Mouse (Mus musculus) mammary gland, adult 2 months (tissue): ENCODE results near the gene Gnaq. TPM values are rescaled to one million over a fixed set of nuclear protein-coding genes. Genes with fewer than 3 reads are reported as not detected.

Experiments
- polyA plus RNA-seq: library from polyadenylated mRNA; depleted of rRNA; stranded (reverse); fragments of >200 nt; gene quantifications from 2 replicates; pipeline ENCODE4 v1.2.3, GENCODE M21; 2012; ENCODE audit warnings: low replicate concordance; rRNA removed

The Gnaq gene
- polyA plus RNA-seq = 10.4 and 14.0 TPM in 2 replicates

GRCm38 (mm10) chr19:16132791-16132864, at the start of gene Gnaq:
TSS of gene Gnaq (plus strand) at chr19:16132831.

DNA sequence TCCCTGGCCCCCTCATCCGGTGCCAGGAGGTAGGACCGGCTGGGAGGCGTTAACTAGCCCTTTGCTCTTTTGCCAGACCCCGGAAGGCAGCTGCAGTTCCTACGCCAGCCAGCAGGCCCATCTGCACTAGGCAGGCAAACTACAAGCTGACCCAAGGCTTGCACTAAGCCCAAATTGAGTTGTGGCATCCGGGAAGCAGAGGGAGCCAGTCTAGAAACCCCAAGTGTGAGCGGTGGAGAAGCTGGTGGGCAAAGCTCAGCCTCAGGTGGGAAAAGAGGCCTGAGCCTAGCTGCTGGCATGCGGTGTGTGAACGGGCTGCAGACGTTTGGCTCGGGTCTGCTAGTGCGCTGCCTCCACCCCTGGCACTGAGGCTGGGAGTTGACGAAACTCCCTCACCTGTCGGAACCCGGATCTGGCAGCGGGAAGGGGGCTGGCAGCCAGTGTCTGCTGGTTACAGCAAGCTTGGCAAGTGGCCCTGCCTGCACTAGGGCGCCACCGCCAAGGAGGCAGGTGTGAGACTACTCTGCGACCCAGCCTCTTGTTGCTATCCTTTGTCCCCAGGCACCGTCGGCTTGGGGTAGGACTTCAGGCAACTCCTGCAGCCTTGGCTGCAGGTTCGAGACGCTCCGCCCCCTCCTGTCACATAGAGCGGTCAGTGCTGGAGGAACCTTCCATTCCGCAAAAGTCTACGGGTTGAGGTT, 303.1 kb downstream of the Gnaq start, which contains the start of gene Gna14:
Gene Gna14 (plus strand): TSS at position 232 of the 701 bp plus-strand sequence.

Other genes starting within 250 kb of the Gnaq start
- gene Psat1, start 185.5 kb upstream of the Gnaq start, polyA plus RNA-seq = 10.5 and 25.8 TPM in 2 replicates
- gene Cep78, start 147.8 kb upstream of the Gnaq start, polyA plus RNA-seq = 2.4 and 3.4 TPM in 2 replicates